Mouse (Mus musculus): ENCODE results near the gene Ewsr1. TPM values are rescaled to one million over a fixed set of nuclear protein-coding genes. Genes with fewer than 3 reads are reported as not detected.
A peak's percentile ranks its signal among the peaks of the same experiment; 100 is the strongest.

Gene Ewsr1
- total and polyA plus RNA-seq, 3 experiments, result 452 to 1,336 (median 570) TPM

DNA sequence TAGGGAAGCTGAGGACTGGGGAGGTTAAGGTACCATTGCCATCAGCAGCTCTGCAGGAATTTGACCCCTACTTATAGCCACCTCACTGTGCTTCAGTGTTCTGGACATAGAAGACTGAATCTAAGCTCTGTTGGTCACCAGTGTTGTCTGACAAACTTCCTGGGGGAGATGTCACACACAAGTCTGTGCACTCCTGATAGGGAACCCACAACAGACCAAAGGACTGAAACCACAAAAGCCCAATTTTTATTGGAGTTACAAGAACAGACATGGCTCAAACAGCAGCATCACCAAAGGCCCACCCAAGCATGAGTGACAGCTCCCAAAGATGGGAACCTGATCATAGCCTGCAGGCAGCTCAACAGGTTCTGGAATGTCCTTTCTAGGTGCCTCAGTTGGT lies 32.0 kb downstream of the Ewsr1 start (continued):
- TF ChIP-seq NELFE (IDR thresholded peaks at IDR 0.05; ENCODE audit: low read depth, low read length), result no peak

DNA sequence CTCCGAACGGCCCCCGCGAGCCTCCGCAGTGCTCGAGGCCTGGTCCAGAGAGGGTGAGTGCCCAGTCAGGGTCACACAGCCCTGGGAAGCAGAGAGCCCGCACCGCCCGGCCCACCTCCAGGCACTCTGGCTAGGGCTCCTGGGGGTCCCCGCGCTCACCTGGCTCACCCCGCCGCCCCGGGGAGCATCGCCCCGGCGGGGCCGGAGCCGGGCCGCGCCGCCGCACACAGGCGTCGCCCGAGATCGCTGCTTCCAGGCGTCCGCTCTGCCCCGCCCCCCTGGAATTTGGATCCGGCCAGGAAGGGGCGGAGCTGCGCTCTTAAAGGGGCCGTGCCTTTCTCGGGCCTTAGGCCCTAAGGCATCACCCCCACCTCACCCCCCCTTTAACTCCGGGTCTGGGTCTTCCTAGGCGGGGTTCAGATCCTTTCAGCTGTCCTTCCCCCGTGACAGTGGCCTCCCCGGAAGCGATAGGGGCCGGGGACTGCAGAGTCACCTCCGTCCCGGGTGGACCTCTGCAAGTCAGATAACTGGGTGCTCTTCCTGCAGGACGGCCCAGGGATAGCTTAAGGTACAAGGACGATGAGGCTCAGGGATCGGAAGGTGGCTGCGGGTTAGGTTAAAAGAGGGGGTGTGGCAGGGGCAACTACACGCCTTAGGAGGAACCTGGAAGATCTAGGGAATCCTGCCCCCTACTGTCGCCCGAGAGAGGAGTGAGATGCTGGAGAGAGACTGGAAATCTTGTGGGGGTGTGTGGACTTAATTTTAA lies 33.8 kb downstream of the Ewsr1 start, which contains the start of gene Gas2l1:
Gene Gas2l1 (minus strand): TSS at position 272 of the 766 bp plus-strand sequence.
- Histone ChIP-seq H3K79me2 (ENCODE audit: control insufficient read depth, insufficient read depth, low read length, poor library complexity) (peaks cover 6% of the 10 kb centered on the region), H3K4me1 (ENCODE audit: control insufficient read depth in 1 of 2, insufficient read depth in 2 of 2, low read length in 2 of 2) (peaks cover 6 to 30% of the 10 kb centered on the region in 2 experiments), H3K27ac (ENCODE audit: control insufficient read depth, low read depth, low read length) (peak within 1 kb of the TSS; percentile 20), H3K9me3 (replicated peaks; ENCODE audit: insufficient read depth, low read length) (no peaks in the 10 kb centered on the region), H3K36me3 (ENCODE audit: control insufficient read depth in 1 of 2, insufficient read depth in 2 of 2, low read length in 2 of 2) (peaks cover 3 to 28% of the 10 kb centered on the region in 2 experiments), H3K4me3 (ENCODE audit: control insufficient read depth in 1 of 2, insufficient read depth in 1 of 2, low read depth in 2 of 2, low read length in 2 of 2) (peak within 1 kb of the TSS; percentile 72 to 86), H3K27me3 (ENCODE audit: control insufficient read depth in 1 of 2, insufficient read depth in 2 of 2, low read length in 2 of 2) (no peaks in the 10 kb centered on the region), H3K9ac (ENCODE audit: control insufficient read depth, low read depth, low read length, poor library complexity, severe bottlenecking) (peak within 1 kb of the TSS; percentile 77)
- peak; percentile 95 for DNase-seq (ENCODE audit: low read depth, low spot score)
- TF ChIP-seq GATA1 (IDR thresholded peaks at IDR 0.05; ENCODE audit: low read depth, low read length), result no peak
- TF ChIP-seq ZKSCAN1 (IDR thresholded peaks at IDR 0.05; ENCODE audit: low read depth, low read length), result no peak
- TF ChIP-seq SIN3A (IDR thresholded peaks at IDR 0.05; ENCODE audit: low read length), result peak; percentile 95
- TF ChIP-seq BHLHE40 (IDR thresholded peaks at IDR 0.05; ENCODE audit: borderline replicate concordance, low read depth, low read length), result 0 out of 2 replicates have a peak, but pooled peaks have one; percentile 11
- peak; percentile 96; the same call in 1 of the 2 replicates for TF ChIP-seq UBTF (IDR thresholded peaks at IDR 0.05; ENCODE audit: borderline replicate concordance, insufficient read depth, low read depth, low read length)
- TF ChIP-seq MYC (IDR thresholded peaks at IDR 0.05; ENCODE audit: low read depth, low read length), result no peak
- 0 out of 2 replicates have a peak, but pooled peaks have one; percentile 16 for TF ChIP-seq TAL1 (IDR thresholded peaks at IDR 0.05; ENCODE audit: low read length)
- peak; percentile 91 for TF ChIP-seq MXI1 (IDR thresholded peaks at IDR 0.05; ENCODE audit: low read depth, low read length)
- TF ChIP-seq ZMIZ1 (IDR thresholded peaks at IDR 0.05; ENCODE audit: low read depth, low read length), result peak; percentile 60
- TF ChIP-seq ELF1 (IDR thresholded peaks at IDR 0.05; ENCODE audit: low read depth, low read length), result peak; percentile 61
- TF ChIP-seq E2F4 (IDR thresholded peaks at IDR 0.05; ENCODE audit: borderline replicate concordance, low read depth, low read length), result no peak
- TF ChIP-seq MAFK (IDR thresholded peaks at IDR 0.05; ENCODE audit: borderline replicate concordance, low read depth, low read length), result no peak
- TF ChIP-seq EP300 (IDR thresholded peaks at IDR 0.05; ENCODE audit: low read depth in 1 of 2, low read length in 2 of 2), result peak in 1 of 2 experiments; percentile 50; a peak in 2 of 4 replicates
- TF ChIP-seq NRF1 (IDR thresholded peaks at IDR 0.05; ENCODE audit: insufficient read depth, low read depth, low read length, poor library complexity, severe bottlenecking), result peak; percentile 52
- TF ChIP-seq USF1 (IDR thresholded peaks at IDR 0.05; ENCODE audit: low read depth, low read length), result peak; percentile 32; the same call in 1 of the 2 replicates
- TF ChIP-seq CTCF (IDR thresholded peaks at IDR 0.05 in 2 of 3, conservative IDR thresholded peaks at IDR 0.05 in 1 of 3; ENCODE audit: control insufficient read depth in 1 of 3, insufficient read depth in 1 of 3, low read depth in 2 of 3, low read length in 3 of 3, poor library complexity in 1 of 3, severe bottlenecking in 1 of 3), result peak; percentile 62 to 81 (median 70)
- TF ChIP-seq ZC3H11A (IDR thresholded peaks at IDR 0.05; ENCODE audit: low read depth, low read length), result no peak
- TF ChIP-seq USF2 (IDR thresholded peaks at IDR 0.05; ENCODE audit: borderline replicate concordance in 1 of 2, insufficient read depth in 1 of 2, low read depth in 1 of 2, low read length in 2 of 2), result no peak
- TF ChIP-seq CHD1 (IDR thresholded peaks at IDR 0.05; ENCODE audit: low read depth, low read length), result 0 out of 2 replicates have a peak, but pooled peaks have one; percentile 65
- peak; percentile 81 for TF ChIP-seq HCFC1 (IDR thresholded peaks at IDR 0.05; ENCODE audit: low read depth, low read length)
- peak; percentile 60 for TF ChIP-seq TBP (IDR thresholded peaks at IDR 0.05; ENCODE audit: low read depth, low read length)
- peak; percentile 76 to 84; a peak in 3 of 4 replicates for TF ChIP-seq POLR2A (IDR thresholded peaks at IDR 0.05; ENCODE audit: control insufficient read depth in 1 of 2, insufficient read depth in 1 of 2, low read depth in 1 of 2, low read length in 2 of 2, poor library complexity in 1 of 2)
- peak; percentile 82 for TF ChIP-seq NELFE (IDR thresholded peaks at IDR 0.05; ENCODE audit: low read depth, low read length)
- 0 out of 2 replicates have a peak, but pooled peaks have one; percentile 32 for TF ChIP-seq POLR2AphosphoS2 (IDR thresholded peaks at IDR 0.05; ENCODE audit: low read length)
- 0 out of 2 replicates have a peak, but pooled peaks have one; percentile 21 for TF ChIP-seq ETS1 (IDR thresholded peaks at IDR 0.05; ENCODE audit: low read depth, low read length)
- no peak for TF ChIP-seq KAT2A (conservative IDR thresholded peaks at IDR 0.05; ENCODE audit: low read depth, low read length)
- peak; percentile 53; the same call in 1 of the 2 replicates for TF ChIP-seq TCF12 (IDR thresholded peaks at IDR 0.05; ENCODE audit: low read depth, low read length)
- TF ChIP-seq ZNF384 (IDR thresholded peaks at IDR 0.05; ENCODE audit: low read depth, low read length), result no peak
- TF ChIP-seq RAD21 (IDR thresholded peaks at IDR 0.05; ENCODE audit: low read depth, low read length), result peak; percentile 54
- no peak for TF ChIP-seq JUND (IDR thresholded peaks at IDR 0.05; ENCODE audit: low read depth, low read length)
- TF ChIP-seq CHD2 (IDR thresholded peaks at IDR 0.05; ENCODE audit: low read length), result no peak
- TF ChIP-seq RCOR1 (IDR thresholded peaks at IDR 0.05; ENCODE audit: low read depth, low read length), result no peak
- no peak for TF ChIP-seq MYB (IDR thresholded peaks at IDR 0.05; ENCODE audit: low read depth, low read length)
